8 mouse cellular contexts compared by ENCODE assay signal in genomic region chr1:34237689-34238091, GRCm38 (mm10).
DNase-seq lines count a peak whose midpoint lies in the region; ATAC-seq and TF ChIP-seq lines count a peak whose summit lies in the region.

No protein-coding gene starts in this region.

- peaks cover 11% of the 10 kb centered on the region for H3K4me1 ChIP-seq in heart, postnatal 0 days (ENCODE audit: control insufficient read depth, insufficient read depth)
- peaks cover 19% of the 10 kb centered on the region for H3K4me1 ChIP-seq in limb, embryonic 15.5 days

- 0 out of 2 replicates have a peak overlapping the region, but pooled peaks have one; percentile 67 for H3K9ac ChIP-seq in heart, postnatal 0 days (replicated peaks; ENCODE audit: low read depth, low read length)
- H3K9ac ChIP-seq in limb, embryonic 15.5 days = no peak overlapping the region

- H3K27me3 ChIP-seq in heart, postnatal 0 days (ENCODE audit: control insufficient read depth, insufficient read depth, low read length) = no peaks in the 10 kb centered on the region
- H3K27me3 ChIP-seq in limb, embryonic 15.5 days = no peaks in the 10 kb centered on the region

- ATAC-seq in heart, postnatal 0 days (ENCODE audit: insufficient read depth, low read depth) = no peak
- ATAC-seq in limb, embryonic 15.5 days (ENCODE audit: insufficient number of reproducible peaks, low FRiP score, low TSS enrichment, low read depth) = no peak
- ATAC-seq in frontal cortex, adult (ENCODE audit: low TSS enrichment) = no peak

- 66% methylated on average over 12 of the region's 12 CpGs for WGBS in heart, postnatal 0 days
- 83% methylated on average over 12 of the region's 12 CpGs for WGBS in limb, embryonic 15.5 days

- H3K27ac ChIP-seq in heart, postnatal 0 days (ENCODE audit: low read depth) = no peak overlapping the region
- H3K27ac ChIP-seq in limb, embryonic 15.5 days = no peak overlapping the region

- peak overlapping the region; percentile 61 for H3K4me3 ChIP-seq in heart, postnatal 0 days (ENCODE audit: low read depth, low read length)
- H3K4me3 ChIP-seq in limb, embryonic 15.5 days = 0 out of 2 replicates have a peak overlapping the region, but pooled peaks have one; percentile 51

- DNase-seq in heart, adult 18-20 months = peak; percentile 46 to 49
- DNase-seq in heart, postnatal 36 days = no peak
- DNase-seq in heart, postnatal 0 days (ENCODE audit: low spot score) = no peak
- DNase-seq in neural tube, embryonic 10.5 days (ENCODE audit: extremely low spot score, low spot score) = peak; percentile 20
- no peak for DNase-seq in cerebellum, postnatal 10 days
- DNase-seq in right cerebral cortex, postnatal 25 days = no peak

- no peaks in the 10 kb centered on the region for H3K9me3 ChIP-seq in heart, postnatal 0 days (replicated peaks; ENCODE audit: control insufficient read depth, low read length)
- no peaks in the 10 kb centered on the region for H3K9me3 ChIP-seq in limb, embryonic 15.5 days

- intact Hi-C loops in heart, postnatal 36 days (cut with DNase I) = no loop called here

- H3K36me3 ChIP-seq in heart, postnatal 0 days (replicated peaks; ENCODE audit: control insufficient read depth, insufficient read depth, low read length) = peaks cover 21% of the 10 kb centered on the region
- no peaks in the 10 kb centered on the region for H3K36me3 ChIP-seq in limb, embryonic 15.5 days

- no peak for TF ChIP-seq EP300 in heart, postnatal 0 days (IDR thresholded peaks at IDR 0.05; ENCODE audit: low read depth)

- H3K4me2 ChIP-seq in heart, postnatal 0 days (ENCODE audit: low read depth, low read length) = peak overlapping the region; percentile 97
- H3K4me2 ChIP-seq in limb, embryonic 15.5 days = 0 out of 2 replicates have a peak overlapping the region, but pooled peaks have one; percentile 89

- no peak for TF ChIP-seq CTCF in heart, postnatal 0 days (IDR thresholded peaks at IDR 0.05; ENCODE audit: low read depth)

Comparison
In these comparisons a context has a peak if more than half of its experiments do, and no peak if none do; other contexts are left out.
1. DNase-seq: peak in heart, adult 18-20 months (2 of 2) and neural tube, embryonic 10.5 days (single experiment); none in heart, postnatal 36 days (0 of 2), heart, postnatal 0 days (single experiment), cerebellum, postnatal 10 days (0 of 2) and right cerebral cortex, postnatal 25 days (single experiment).